ENCODE assay signal across 9 mouse cellular contexts in the genomic region with DNA sequence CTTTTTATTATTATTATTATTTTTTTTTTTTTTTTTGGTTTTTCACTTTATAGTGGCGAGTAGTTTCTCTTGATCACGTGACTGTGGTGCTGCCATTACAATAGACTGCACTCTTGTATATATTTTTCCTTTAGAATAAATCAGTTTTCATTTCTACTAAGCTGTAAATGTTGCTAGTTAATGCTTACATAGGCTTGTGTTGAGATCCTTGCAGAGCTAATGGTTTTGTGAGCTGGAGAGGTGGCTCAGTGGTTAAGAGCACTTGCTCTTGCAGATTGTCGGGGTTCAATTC. TPM values are rescaled to one million over a fixed set of nuclear protein-coding genes. Genes with fewer than 3 reads are reported as not detected.
DNase-seq lines count a peak whose midpoint lies in the region; ATAC-seq lines count a peak whose summit lies in the region.
"Had no signal": no experiment of that assay in that cellular context is flagged by ENCODE, and none has a peak within 500 bp of the region (broad histone marks: within the 10 kb centered on the region; RNA-seq: fewer than 3 reads in every experiment).

No protein-coding gene starts in this region.

- peaks cover 9% of the 10 kb centered on the region; the same call in 1 of the 2 replicates for H3K36me3 ChIP-seq in heart, embryonic 12.5 days
- peaks cover 6% of the 10 kb centered on the region for H3K36me3 ChIP-seq in hindbrain, embryonic 10.5 days
- peaks cover 8% of the 10 kb centered on the region for H3K36me3 ChIP-seq in midbrain, embryonic 10.5 days

- no peak for DNase-seq in heart, postnatal 10 days
- DNase-seq in MEL-GATA-1-ER (ENCODE audit: extremely low read depth, low read depth) = peak; percentile 17
- no peak for DNase-seq in hindbrain, embryonic 10.5 days (ENCODE audit: low spot score)
- DNase-seq in midbrain, embryonic 10.5 days (ENCODE audit: low spot score) = no peak
- DNase-seq in right cerebral cortex, postnatal 14 days = no peak
- no peak for DNase-seq in right cerebral cortex, postnatal 25 days
- DNase-seq in ovary, postnatal 36 days (ENCODE audit: low spot score) = no peak

- H3K4me3 ChIP-seq in heart, embryonic 12.5 days = peak overlapping the region; percentile 83
- peak overlapping the region; percentile 75 for H3K4me3 ChIP-seq in hindbrain, embryonic 10.5 days
- peak overlapping the region; percentile 69 for H3K4me3 ChIP-seq in midbrain, embryonic 10.5 days

- no peaks in the 10 kb centered on the region for H3K9me3 ChIP-seq in heart, embryonic 12.5 days (replicated peaks)
- H3K9me3 ChIP-seq in hindbrain, embryonic 10.5 days = no peaks in the 10 kb centered on the region
- no peaks in the 10 kb centered on the region for H3K9me3 ChIP-seq in midbrain, embryonic 10.5 days (replicated peaks)

- intact Hi-C loops in heart, postnatal 10 days (cut with DNase I) = no loop called here

- 86% methylated on average over 3 of the region's 3 CpGs for WGBS in heart, embryonic 12.5 days
- 81% methylated on average over 3 of the region's 3 CpGs for WGBS in hindbrain, embryonic 10.5 days
- WGBS in midbrain, embryonic 10.5 days = 80% methylated on average over 3 of the region's 3 CpGs

- H3K4me1 ChIP-seq in heart, embryonic 12.5 days (replicated peaks) = peaks cover 8% of the 10 kb centered on the region
- peaks cover 14% of the 10 kb centered on the region for H3K4me1 ChIP-seq in hindbrain, embryonic 10.5 days (replicated peaks)
- H3K4me1 ChIP-seq in midbrain, embryonic 10.5 days = peaks cover 20% of the 10 kb centered on the region

- no peak overlapping the region for H3K9ac ChIP-seq in heart, embryonic 12.5 days

- no peak overlapping the region for H3K27ac ChIP-seq in heart, embryonic 12.5 days (ENCODE audit: poor library complexity, severe bottlenecking)
- H3K27ac ChIP-seq in hindbrain, embryonic 10.5 days = peak overlapping the region; percentile 91; the same call in 1 of the 2 replicates
- no peak overlapping the region for H3K27ac ChIP-seq in midbrain, embryonic 10.5 days (replicated peaks)

- no peak for ATAC-seq in heart, embryonic 12.5 days (ENCODE audit: insufficient number of reproducible peaks, low FRiP score)

- H3K4me2 ChIP-seq in heart, embryonic 12.5 days = peak overlapping the region; percentile 87

- H3K27me3 ChIP-seq in heart, embryonic 12.5 days (replicated peaks) = no peaks in the 10 kb centered on the region
- H3K27me3 ChIP-seq in hindbrain, embryonic 10.5 days (ENCODE audit: insufficient read depth, poor library complexity, severe bottlenecking) = no peaks in the 10 kb centered on the region
- H3K27me3 ChIP-seq in midbrain, embryonic 10.5 days (ENCODE audit: low read depth, poor library complexity, severe bottlenecking) = no peaks in the 10 kb centered on the region

RNA-seq across cellular contexts. Expression of a gene that starts 0.5 kb away (rescaled TPM):
- polyA plus RNA-seq in heart, embryonic 12.5 days (2016; fragmentation: Nextera tagmentation; extraction: Ambion mirVana) = 24.0 and 25.6 TPM in 2 replicates
- total RNA-seq in heart, postnatal 10 days (2021) = 10 to 100 TPM in 1 of 2 experiments, 1 to 10 TPM in 1; 10.0 to 11.2 TPM
- 13.7 and 21.9 TPM in 2 replicates for polyA plus RNA-seq in hindbrain, embryonic 10.5 days (2016; fragmentation: Nextera tagmentation; extraction: Ambion mirVana)
- polyA plus RNA-seq in midbrain, embryonic 10.5 days (2016; fragmentation: Nextera tagmentation; extraction: Ambion mirVana) = 21.2 and 22.6 TPM in 2 replicates

RNA-seq across cellular contexts. Expression of a gene that starts 12.9 kb away (rescaled TPM):
- not detected in 2 replicates for polyA plus RNA-seq in heart, embryonic 12.5 days (2016; fragmentation: Nextera tagmentation; extraction: Ambion mirVana)
- not detected for total RNA-seq in heart, postnatal 10 days (2021)
- polyA plus RNA-seq in hindbrain, embryonic 10.5 days (2016; fragmentation: Nextera tagmentation; extraction: Ambion mirVana) = not detected in 2 replicates
- not detected in 2 replicates for polyA plus RNA-seq in midbrain, embryonic 10.5 days (2016; fragmentation: Nextera tagmentation; extraction: Ambion mirVana)
- polyA plus RNA-seq: liver, adult 2 months had no signal
